Mouse (Mus musculus) forebrain, embryonic 11.5 days (tissue): Measurements from ENCODE around the gene Tex21. TPM values are rescaled to one million over a fixed set of nuclear protein-coding genes. Genes with fewer than 3 reads are reported as not detected.

Source experiments
- ATAC-seq: fragments of 200-750 bp; cut with Nextera tagmentation; replicated peaks from 2 replicates; pipeline ENCODE4 v1.8.0; 2017; ENCODE audit warnings: moderate TSS enrichment; ENCODE audit not compliant: low FRiP score
- DNase-seq: peaks from one replicate; pipeline ENCODE4 v3.0.0-alpha.2; 2017; ENCODE audit warnings: low spot score
- H3K27ac ChIP-seq: fragments of 300-500 bp; sonication (generic); 2 replicates; pipeline ENCODE4 v1.5.1; 2014; ENCODE audit warnings: low read depth, low read length
- H3K27me3 ChIP-seq: fragments of 300-500 bp; sonication (generic); 2 replicates; pipeline ENCODE4 v1.6.1; 2014; ENCODE audit warnings: mild to moderate bottlenecking, low read length, mixed read lengths; ENCODE audit not compliant: control insufficient read depth, insufficient read depth
- H3K36me3 ChIP-seq: fragments of 300-500 bp; sonication (generic); 2 replicates; pipeline ENCODE4 v1.6.1; 2014; ENCODE audit warnings: mild to moderate bottlenecking, low read length, moderate library complexity, mixed read lengths; ENCODE audit not compliant: control insufficient read depth, insufficient read depth
- H3K4me1 ChIP-seq: fragments of 300-500 bp; sonication (generic); replicated peaks from 2 replicates; pipeline ENCODE4 v1.6.1; 2014; ENCODE audit warnings: low read length, mixed read lengths; ENCODE audit not compliant: control insufficient read depth, insufficient read depth
- H3K4me2 ChIP-seq: fragments of 300-500 bp; sonication (generic); 2 replicates; pipeline ENCODE4 v1.6.1; 2014; ENCODE audit warnings: low read depth, mild to moderate bottlenecking, low read length, moderate library complexity, mixed read lengths; ENCODE audit not compliant: severe bottlenecking
- H3K4me3 ChIP-seq: fragments of 300-500 bp; sonication (generic); 2 replicates; pipeline ENCODE4 v1.5.1; 2014; ENCODE audit warnings: low read depth, low read length
- H3K9ac ChIP-seq: fragments of 300-500 bp; sonication (generic); 2 replicates; pipeline ENCODE4 v1.6.1; 2014; ENCODE audit warnings: low read length
- H3K9me3 ChIP-seq: fragments of 300-500 bp; sonication (generic); 2 replicates; pipeline ENCODE4 v1.6.1; 2016; ENCODE audit warnings: low read length, mixed read lengths; ENCODE audit not compliant: control insufficient read depth
- WGBS: fragments of 180-500 bp; shearing (Covaris S2); extraction: QIAGEN DNeasy Blood & Tissue Kit; methylation state at CpG from one replicate; pipeline ENCODE4 v1.1.7; 2014; 5-methylcytosine and 5-hydroxymethylcytosine counted together
- polyA plus RNA-seq: library from polyadenylated mRNA; unstranded; fragments of >200 nt; fragmentation: Nextera tagmentation; extraction: Ambion mirVana; gene quantifications from 2 replicates; pipeline ENCODE4 v1.2.1, GENCODE M21; 2014

The Tex21 gene
- polyA plus RNA-seq, 1 experiment from 2014 or later, result not detected

- H3K9ac ChIP-seq, result no peak overlapping the region
- 85% methylated on average over 6 of the region's 6 CpGs for WGBS
- no peaks in the 10 kb centered on the region for H3K9me3 ChIP-seq
- H3K27ac ChIP-seq, result no peak overlapping the region
- no peaks in the 10 kb centered on the region for H3K27me3 ChIP-seq
- no peak overlapping the region for H3K4me2 ChIP-seq
- H3K36me3 ChIP-seq, result no peaks in the 10 kb centered on the region
- ATAC-seq, result no peak
- no peaks in the 10 kb centered on the region for H3K4me1 ChIP-seq
- H3K4me3 ChIP-seq, result no peak overlapping the region
- no peak for DNase-seq
These were observed 18.5 kb upstream of the Tex21 start for GRCm38 (mm10) chr12:76265001-76265400.

- Histone ChIP-seq H3K36me3 (no peaks in the 10 kb centered on the region), H3K9me3 (no peaks in the 10 kb centered on the region), H3K9ac (no peak overlapping the region), H3K27ac (no peak overlapping the region), H3K4me2 (no peak overlapping the region), H3K27me3 (no peaks in the 10 kb centered on the region), H3K4me3 (no peak overlapping the region), H3K4me1 (no peaks in the 10 kb centered on the region)
- DNase-seq, result no peak
- no peak for ATAC-seq
- 91% methylated on average over 9 of the region's 9 CpGs for WGBS
These were observed 17.9 kb upstream of the Tex21 start for GRCm38 (mm10) chr12:76264325-76264965.

DNA sequence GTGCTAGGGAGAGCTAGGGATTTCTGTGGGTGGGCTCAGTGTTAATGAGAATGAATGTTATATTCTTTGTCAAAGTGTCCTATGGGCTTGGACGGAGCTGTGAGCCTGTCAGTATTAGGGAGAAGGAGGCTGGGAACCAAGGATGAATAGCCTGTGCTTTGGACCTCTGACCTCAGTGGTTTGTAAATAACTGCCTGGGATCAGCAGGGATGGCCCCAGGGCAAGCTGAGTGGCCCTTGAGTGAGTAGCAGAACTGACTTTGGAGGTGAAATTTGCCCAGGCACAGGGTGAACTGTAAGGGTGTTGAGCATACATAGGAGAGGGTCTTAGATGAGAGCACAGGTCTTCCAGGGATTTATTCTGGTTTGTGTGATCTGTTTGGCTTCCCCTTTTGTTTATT is 17.3 kb upstream of the Tex21 start:
- ATAC-seq, result no peak
- Histone ChIP-seq H3K9me3 (no peaks in the 10 kb centered on the region), H3K4me1 (no peaks in the 10 kb centered on the region), H3K27ac (no peak overlapping the region), H3K27me3 (no peaks in the 10 kb centered on the region), H3K4me2 (no peak overlapping the region), H3K9ac (no peak overlapping the region), H3K4me3 (no peak overlapping the region), H3K36me3 (no peaks in the 10 kb centered on the region)
- WGBS, result 32% methylated on average over 1 of the region's 1 CpGs
- DNase-seq, result no peak

DNA sequence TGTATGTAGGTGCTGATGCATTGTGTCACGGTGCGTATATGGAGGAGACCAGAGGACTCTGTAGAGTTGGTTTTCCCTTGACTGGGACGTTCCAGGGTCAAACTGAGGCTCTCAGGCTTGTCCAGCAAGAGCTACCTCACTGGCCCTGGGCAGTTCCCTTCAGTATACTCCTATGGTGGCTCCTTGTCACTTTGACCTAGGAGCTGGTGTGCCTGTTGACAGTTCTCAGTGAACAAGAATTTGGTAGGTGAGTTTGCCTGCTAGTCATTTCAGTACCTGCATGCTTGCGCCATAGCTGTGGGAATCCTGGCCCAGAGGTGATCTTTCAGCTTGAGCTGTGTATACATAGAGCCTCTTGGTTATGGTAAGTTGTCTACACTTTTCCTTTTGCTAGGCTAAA is 16.4 kb upstream of the Tex21 start:
- no peak for DNase-seq
- Histone ChIP-seq H3K4me2 (no peak overlapping the region), H3K9ac (no peak overlapping the region), H3K4me3 (no peak overlapping the region), H3K4me1 (no peaks in the 10 kb centered on the region), H3K36me3 (no peaks in the 10 kb centered on the region), H3K27me3 (no peaks in the 10 kb centered on the region), H3K9me3 (no peaks in the 10 kb centered on the region), H3K27ac (no peak overlapping the region)
- ATAC-seq, result no peak
- WGBS, result 94% methylated on average over 4 of the region's 4 CpGs

DNA sequence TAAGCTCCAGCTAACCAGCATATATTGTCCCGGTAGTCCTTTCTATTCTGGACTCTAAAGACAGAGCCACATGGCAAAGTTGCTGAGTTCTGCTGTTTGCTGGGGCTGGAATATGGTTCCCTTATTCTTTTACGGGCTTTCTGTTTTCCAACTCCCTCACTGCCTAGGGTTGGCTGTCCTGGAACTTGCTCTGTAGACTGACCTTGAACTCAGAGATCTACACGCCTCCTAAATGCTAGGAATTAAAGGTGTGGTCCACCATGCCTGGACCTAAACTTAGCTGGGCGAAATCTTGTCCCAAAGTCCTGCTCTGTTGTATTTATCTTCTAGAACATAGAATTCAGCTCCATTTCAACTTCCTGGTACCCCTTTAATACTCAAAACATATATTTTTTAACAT is 15.0 kb upstream of the Tex21 start:
- Histone ChIP-seq H3K4me3 (no peak overlapping the region), H3K36me3 (no peaks in the 10 kb centered on the region), H3K4me2 (no peak overlapping the region), H3K9me3 (no peaks in the 10 kb centered on the region), H3K9ac (no peak overlapping the region), H3K27ac (no peak overlapping the region), H3K4me1 (no peaks in the 10 kb centered on the region), H3K27me3 (no peaks in the 10 kb centered on the region)
- ATAC-seq (no peak), DNase-seq (no peak)
- 93% methylated on average over 4 of the region's 4 CpGs for WGBS

- no peaks in the 10 kb centered on the region for H3K27me3 ChIP-seq
- no peaks in the 10 kb centered on the region for H3K36me3 ChIP-seq
- DNase-seq, result no peak
- H3K27ac ChIP-seq, result no peak overlapping the region
- H3K4me3 ChIP-seq, result no peak overlapping the region
- no peak overlapping the region for H3K4me2 ChIP-seq
- H3K9me3 ChIP-seq, result no peaks in the 10 kb centered on the region
- H3K4me1 ChIP-seq, result no peaks in the 10 kb centered on the region
- no peak overlapping the region for H3K9ac ChIP-seq
- ATAC-seq, result no peak
- WGBS, result 90% methylated on average over 3 of the region's 3 CpGs
These were observed 14.1 kb upstream of the Tex21 start for GRCm38 (mm10) chr12:76260673-76261072.

DNA sequence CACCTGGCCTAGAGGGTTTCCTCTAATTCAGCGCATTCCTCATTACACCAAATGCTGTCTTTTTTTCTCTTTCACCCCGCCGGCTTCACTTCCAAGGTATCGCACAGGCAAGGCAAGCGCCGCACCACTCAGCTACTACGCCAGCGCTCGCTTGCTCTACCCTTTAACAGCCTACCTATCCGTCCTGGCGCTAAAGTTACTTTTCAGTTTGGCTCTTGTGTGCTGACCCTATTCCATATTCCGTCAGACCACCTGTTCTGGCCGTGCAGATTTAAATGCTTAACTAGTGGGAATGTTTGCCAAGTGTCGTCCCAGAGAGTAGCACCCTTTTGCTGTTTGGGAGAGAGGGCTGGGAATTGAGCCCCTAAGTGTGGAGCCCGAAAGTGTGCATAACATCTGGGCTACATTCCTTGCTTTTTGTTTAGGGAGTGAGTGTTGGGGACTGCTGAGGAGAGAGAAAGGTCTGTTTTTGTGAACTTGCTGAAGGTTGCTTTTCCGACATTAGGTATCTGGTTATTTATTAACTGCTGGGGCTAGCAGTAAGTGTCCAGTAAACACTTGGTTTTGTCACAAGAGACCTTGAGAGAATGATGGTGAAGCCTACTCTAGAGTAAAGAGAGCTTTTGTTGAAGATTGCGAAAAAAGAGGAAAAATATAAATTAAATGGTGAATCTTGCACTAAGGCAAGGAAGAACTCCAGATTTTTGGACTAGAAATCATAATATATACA is 9.7 kb upstream of the Tex21 start:
- Histone ChIP-seq H3K4me3 (peak overlapping the region; percentile 50), H3K27me3 (no peaks in the 10 kb centered on the region), H3K9ac (peak overlapping the region; percentile 64), H3K27ac (no peak overlapping the region), H3K4me2 (peak overlapping the region; percentile 92), H3K36me3 (no peaks in the 10 kb centered on the region), H3K4me1 (no peaks in the 10 kb centered on the region), H3K9me3 (no peaks in the 10 kb centered on the region)
- DNase-seq, result peak; percentile 52
- 6% methylated on average over 17 of the region's 17 CpGs for WGBS
- no peak for ATAC-seq

DNA sequence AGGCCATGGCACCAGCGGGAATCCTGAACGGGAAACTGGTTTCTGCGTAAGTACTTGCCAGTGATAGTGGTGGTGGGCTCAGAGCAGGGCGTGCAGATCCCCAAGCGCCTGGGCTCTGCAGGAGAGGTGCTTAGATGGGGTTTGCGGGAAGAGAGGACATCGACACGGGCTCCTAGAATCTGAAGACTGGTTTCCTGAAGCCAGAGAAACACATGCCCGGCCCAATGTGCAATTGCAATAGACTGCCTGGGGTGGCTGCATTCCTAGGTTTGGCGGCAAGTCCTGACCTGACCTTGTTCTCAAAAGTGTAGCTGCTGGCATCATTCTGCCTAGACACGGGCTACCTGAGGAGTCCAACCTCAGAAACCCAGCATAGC is 8.9 kb upstream of the Tex21 start:
- 0 out of 2 replicates have a peak overlapping the region, but pooled peaks have one; percentile 20 for H3K27ac ChIP-seq
- no peak for DNase-seq
- peak; percentile 33; the same call in 1 of the 2 replicates for ATAC-seq
- H3K4me1 ChIP-seq, result no peaks in the 10 kb centered on the region
- H3K27me3 ChIP-seq, result no peaks in the 10 kb centered on the region
- peak overlapping the region; percentile 92 for H3K4me2 ChIP-seq
- H3K4me3 ChIP-seq, result peak overlapping the region; percentile 50
- H3K9ac ChIP-seq, result peak overlapping the region; percentile 64
- no peaks in the 10 kb centered on the region for H3K9me3 ChIP-seq
- WGBS, result 0% methylated on average over 11 of the region's 11 CpGs
- no peaks in the 10 kb centered on the region for H3K36me3 ChIP-seq
